Mouse (Mus musculus) hindbrain, embryonic 11.5 days (tissue): Measurements from ENCODE around the gene Map2k5. TPM values are rescaled to one million over a fixed set of nuclear protein-coding genes. Genes with fewer than 3 reads are reported as not detected.

ENCODE experiments used
- ATAC-seq: fragments of 200-750 bp; cut with Nextera tagmentation; 2 replicates; pipeline ENCODE4 v1.8.0; 2017; ENCODE audit warnings: mild to moderate bottlenecking, moderate TSS enrichment, moderate library complexity; ENCODE audit not compliant: low FRiP score
- DNase-seq: peaks from one replicate; pipeline ENCODE4 v3.0.0-alpha.2; 2015; ENCODE audit warnings: low spot score
- H3K27ac ChIP-seq: fragments of 300-500 bp; sonication (generic); 2 replicates; pipeline ENCODE4 v1.5.1; 2014; ENCODE audit warnings: mild to moderate bottlenecking, low read depth, low read length
- H3K27me3 ChIP-seq: fragments of 300-500 bp; sonication (generic); 2 replicates; pipeline ENCODE4 v1.6.1; 2014; ENCODE audit warnings: mild to moderate bottlenecking, low read length, moderate library complexity, mixed read lengths; ENCODE audit not compliant: control insufficient read depth, insufficient read depth
- H3K36me3 ChIP-seq: fragments of 300-500 bp; sonication (generic); 2 replicates; pipeline ENCODE4 v1.6.1; 2014; ENCODE audit warnings: mild to moderate bottlenecking, low read length, moderate library complexity, mixed read lengths; ENCODE audit not compliant: control insufficient read depth, insufficient read depth
- H3K4me1 ChIP-seq: fragments of 300-500 bp; sonication (generic); replicated peaks from 2 replicates; pipeline ENCODE4 v1.6.1; 2014; ENCODE audit warnings: low read length, mixed read lengths; ENCODE audit not compliant: control insufficient read depth, insufficient read depth
- H3K4me2 ChIP-seq: fragments of 300-500 bp; sonication (generic); replicated peaks from 2 replicates; pipeline ENCODE4 v1.6.1; 2014; ENCODE audit warnings: mild to moderate bottlenecking, low read depth, low read length
- H3K4me3 ChIP-seq: fragments of 300-500 bp; sonication (generic); 2 replicates; pipeline ENCODE4 v1.5.1; 2014; ENCODE audit warnings: low read depth, low read length
- H3K9ac ChIP-seq: fragments of 300-500 bp; sonication (generic); 2 replicates; pipeline ENCODE4 v1.6.1; 2014; ENCODE audit warnings: low read depth, low read length
- H3K9me3 ChIP-seq: fragments of 300-500 bp; sonication (generic); 2 replicates; pipeline ENCODE4 v1.6.1; 2016; ENCODE audit warnings: low read length; ENCODE audit not compliant: control insufficient read depth
- WGBS: fragments of 180-500 bp; shearing (Covaris S2); extraction: QIAGEN DNeasy Blood & Tissue Kit; methylation state at CpG from one replicate; pipeline ENCODE4 v1.1.7; 2014; 5-methylcytosine and 5-hydroxymethylcytosine counted together
- polyA plus RNA-seq: library from polyadenylated mRNA; unstranded; fragments of >200 nt; fragmentation: Nextera tagmentation; extraction: Ambion mirVana; gene quantifications from 2 replicates; pipeline ENCODE4 v1.2.1, GENCODE M21; 2014

The Map2k5 gene
- polyA plus RNA-seq, 1 experiment from 2014 or later: 43.0 TPM

DNA sequence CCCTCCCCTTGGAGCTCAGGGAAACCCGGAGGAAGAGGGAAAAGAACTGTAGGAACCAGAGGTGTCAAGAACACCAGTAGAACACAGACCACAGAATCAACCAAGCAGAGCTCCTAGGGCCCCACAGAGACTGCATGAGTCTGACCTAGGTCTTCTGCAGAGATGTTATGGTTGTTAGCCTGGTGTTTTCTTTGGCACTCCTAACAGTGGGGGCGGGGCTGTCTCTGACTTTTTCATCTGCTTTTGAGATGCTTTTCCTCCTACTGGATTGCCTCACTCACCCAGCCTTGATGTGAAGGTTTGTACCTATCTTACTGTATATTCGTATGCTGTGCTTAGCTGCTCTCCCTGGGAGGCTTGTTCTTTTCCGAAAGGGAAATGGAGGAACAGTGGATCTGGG lies 23.5 kb downstream of the Map2k5 start:
- ATAC-seq: no peak
- H3K4me3 ChIP-seq: no peak overlapping the region
- WGBS: 90% methylated on average over 4 of the region's 4 CpGs

DNA sequence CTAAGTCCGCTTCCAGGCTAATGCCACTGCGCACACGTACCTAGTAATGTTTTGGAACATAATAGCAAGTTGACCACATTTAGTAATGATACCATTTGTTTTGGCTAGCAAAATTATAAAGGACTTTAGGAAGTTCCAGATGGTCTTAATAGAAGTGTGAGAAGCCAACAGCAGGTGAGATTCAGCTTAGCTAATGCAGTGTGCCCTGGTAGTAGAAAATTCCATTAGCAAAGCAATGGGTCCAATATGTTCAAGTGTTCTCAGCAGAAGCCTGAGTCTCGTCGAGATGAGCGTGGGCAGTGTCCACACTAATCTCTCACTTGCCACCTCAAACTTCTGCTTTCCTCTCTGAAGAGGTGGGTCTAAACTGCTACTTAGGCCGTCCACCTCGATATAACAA lies 27.7 kb downstream of the Map2k5 start:
- Histone ChIP-seq H3K9ac (no peak overlapping the region), H3K4me3 (no peak overlapping the region), H3K27ac (no peak overlapping the region), H3K36me3 (no peaks in the 10 kb centered on the region), H3K27me3 (no peaks in the 10 kb centered on the region), H3K4me1 (no peaks in the 10 kb centered on the region), H3K4me2 (no peak overlapping the region), H3K9me3 (no peaks in the 10 kb centered on the region)
- WGBS: 93% methylated on average over 8 of the region's 8 CpGs
- no peak for DNase-seq
- ATAC-seq: no peak

More for the DNA sequence above, 23.5 kb downstream of the Map2k5 start:
- H3K27me3 ChIP-seq: no peaks in the 10 kb centered on the region
- no peak overlapping the region for H3K9ac ChIP-seq
- no peaks in the 10 kb centered on the region for H3K9me3 ChIP-seq
- no peak overlapping the region for H3K27ac ChIP-seq
- H3K4me1 ChIP-seq: no peaks in the 10 kb centered on the region
- DNase-seq: no peak
- H3K36me3 ChIP-seq: no peaks in the 10 kb centered on the region
- no peak overlapping the region for H3K4me2 ChIP-seq

DNA sequence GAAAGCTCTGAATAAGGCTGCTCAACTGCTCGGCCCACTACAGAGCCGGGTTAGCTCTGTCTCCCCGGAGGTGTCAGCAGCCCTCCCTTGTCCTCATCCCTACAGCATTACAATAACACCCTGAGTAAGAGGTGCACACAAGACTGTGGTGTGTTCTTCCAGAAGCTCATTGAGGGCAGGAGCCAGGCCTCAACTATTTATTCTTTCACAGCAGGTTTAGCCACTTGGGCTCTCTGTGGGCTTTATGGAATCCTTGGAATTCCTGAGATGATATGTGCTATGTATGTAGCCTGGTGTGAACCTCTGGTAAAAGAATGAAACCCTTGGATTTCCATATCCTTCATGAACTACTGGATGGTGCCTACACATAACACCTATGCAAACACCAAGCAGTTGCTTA lies 28.5 kb downstream of the Map2k5 start:
- no peak for DNase-seq
- H3K4me3 ChIP-seq: no peak overlapping the region
- 89% methylated on average over 3 of the region's 3 CpGs for WGBS

DNA sequence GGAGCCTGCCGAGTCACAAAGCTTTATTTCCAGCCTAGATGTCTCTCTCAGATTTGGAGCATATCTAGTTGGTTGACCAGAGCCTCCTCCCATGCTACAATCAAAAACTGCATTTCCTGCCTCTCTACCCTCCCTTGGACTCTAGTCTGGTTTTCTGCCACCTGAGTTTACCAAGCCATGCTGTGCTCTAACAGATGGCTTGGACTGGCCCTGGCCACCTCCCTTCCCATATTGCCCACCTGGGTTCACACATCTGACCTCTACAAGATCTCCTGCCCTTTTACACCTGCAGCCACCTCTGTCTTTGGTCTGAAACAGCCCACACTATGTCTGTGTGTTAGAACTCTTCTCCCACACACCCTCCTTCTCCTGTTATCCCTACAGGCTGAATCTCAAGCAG lies 29.6 kb downstream of the Map2k5 start:
- ATAC-seq (no peak), DNase-seq (no peak)
- no peaks in the 10 kb centered on the region for H3K36me3 ChIP-seq
- H3K27ac ChIP-seq: no peak overlapping the region
- no peak overlapping the region for H3K4me3 ChIP-seq
- no peak overlapping the region for H3K4me2 ChIP-seq
- no peaks in the 10 kb centered on the region for H3K9me3 ChIP-seq
- H3K4me1 ChIP-seq: no peaks in the 10 kb centered on the region
- H3K27me3 ChIP-seq: no peaks in the 10 kb centered on the region
- H3K9ac ChIP-seq: no peak overlapping the region
- WGBS: 73% methylated on average over 1 of the region's 1 CpGs

More for the DNA sequence above, 28.5 kb downstream of the Map2k5 start:
- Histone ChIP-seq H3K4me1 (no peaks in the 10 kb centered on the region), H3K9ac (no peak overlapping the region), H3K36me3 (no peaks in the 10 kb centered on the region), H3K4me2 (no peak overlapping the region), H3K9me3 (no peaks in the 10 kb centered on the region), H3K27ac (no peak overlapping the region), H3K27me3 (no peaks in the 10 kb centered on the region)
- ATAC-seq: no peak

DNA sequence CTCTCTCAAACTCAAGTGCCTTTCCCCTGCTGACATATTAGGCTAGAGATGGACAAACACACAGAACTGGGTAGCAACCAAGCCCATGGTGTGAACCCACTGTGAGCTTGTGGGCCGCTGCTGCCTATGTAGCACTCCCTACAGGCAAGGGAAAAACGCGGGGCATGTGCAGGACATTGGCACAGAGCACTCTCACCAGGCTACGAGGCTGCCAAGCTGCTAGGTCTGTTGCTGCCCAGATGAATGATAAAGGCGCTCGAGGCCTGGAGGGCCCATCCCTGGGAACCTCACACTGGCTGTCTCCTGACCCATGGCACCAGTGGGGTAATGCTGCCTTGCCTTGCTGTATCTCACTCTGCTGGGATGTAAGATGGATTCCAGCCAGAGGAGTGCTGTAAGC lies 31.7 kb downstream of the Map2k5 start:
- H3K4me2 ChIP-seq: no peak overlapping the region
- H3K9ac ChIP-seq: no peak overlapping the region
- no peak for ATAC-seq
- DNase-seq: no peak
- no peak overlapping the region for H3K4me3 ChIP-seq
- no peaks in the 10 kb centered on the region for H3K36me3 ChIP-seq
- H3K27ac ChIP-seq: no peak overlapping the region
- 85% methylated on average over 6 of the region's 6 CpGs for WGBS
- H3K9me3 ChIP-seq: no peaks in the 10 kb centered on the region
- no peaks in the 10 kb centered on the region for H3K4me1 ChIP-seq
- H3K27me3 ChIP-seq: no peaks in the 10 kb centered on the region

DNA sequence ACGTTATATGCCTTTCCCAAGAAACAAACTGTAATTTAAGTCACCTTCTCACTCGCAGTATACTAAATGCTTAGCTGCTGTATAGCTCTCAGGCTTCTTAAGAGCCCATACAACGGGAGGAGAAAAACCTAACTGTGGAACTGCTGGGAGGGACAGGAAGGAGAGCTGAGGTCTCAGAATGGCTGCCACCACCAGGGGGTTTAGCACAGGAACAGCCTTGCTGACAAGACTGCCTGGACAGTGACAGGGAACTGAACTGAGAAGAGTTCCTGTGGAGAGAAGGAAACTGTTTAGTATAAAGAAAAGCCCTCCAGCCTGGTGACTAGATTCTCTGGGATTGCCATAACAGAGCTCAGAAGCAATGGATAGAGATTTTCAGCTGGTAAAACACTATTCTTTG lies 35.9 kb downstream of the Map2k5 start:
- H3K27ac ChIP-seq: no peak overlapping the region
- DNase-seq: no peak
- 75% methylated on average over 3 of the region's 3 CpGs for WGBS
- no peak for ATAC-seq
- no peaks in the 10 kb centered on the region; the same call in 1 of the 2 replicates for H3K4me1 ChIP-seq
- H3K36me3 ChIP-seq: no peaks in the 10 kb centered on the region
- no peaks in the 10 kb centered on the region for H3K27me3 ChIP-seq
- no peaks in the 10 kb centered on the region for H3K9me3 ChIP-seq
- no peak overlapping the region for H3K4me2 ChIP-seq
- no peak overlapping the region for H3K4me3 ChIP-seq
- no peak overlapping the region for H3K9ac ChIP-seq

DNA sequence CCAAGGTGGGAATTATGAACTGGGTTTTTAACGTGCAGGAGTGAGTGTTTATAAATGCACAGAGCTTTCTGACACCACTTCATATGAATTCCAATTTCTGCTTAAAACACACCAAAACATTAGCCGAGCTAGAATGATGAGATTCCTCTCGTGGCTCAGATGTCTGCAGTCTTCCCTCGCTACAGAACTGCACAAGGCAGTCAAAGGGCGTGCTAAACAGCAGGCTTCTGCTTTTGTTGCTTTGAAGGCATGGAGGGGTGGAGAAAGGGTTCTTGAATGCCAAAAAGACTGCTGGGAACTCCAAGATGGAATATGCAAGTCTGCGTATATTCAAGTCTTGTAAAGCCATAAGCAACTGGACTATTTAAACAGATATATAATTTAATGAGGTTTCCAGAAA lies 38.4 kb downstream of the Map2k5 start:
- H3K4me2 ChIP-seq: no peak overlapping the region
- 33% methylated on average over 6 of the region's 6 CpGs for WGBS
- H3K4me3 ChIP-seq: no peak overlapping the region
- H3K27me3 ChIP-seq: no peaks in the 10 kb centered on the region
- H3K4me1 ChIP-seq: no peaks in the 10 kb centered on the region; the same call in 1 of the 2 replicates
- H3K27ac ChIP-seq: 0 out of 2 replicates have a peak overlapping the region, but pooled peaks have one; percentile 63
- ATAC-seq (no peak), DNase-seq (no peak)
- no peak overlapping the region for H3K9ac ChIP-seq
- H3K9me3 ChIP-seq: no peaks in the 10 kb centered on the region
- H3K36me3 ChIP-seq: 0 out of 2 replicates have a peak, but pooled peaks cover 3% of the 10 kb centered on the region

DNA sequence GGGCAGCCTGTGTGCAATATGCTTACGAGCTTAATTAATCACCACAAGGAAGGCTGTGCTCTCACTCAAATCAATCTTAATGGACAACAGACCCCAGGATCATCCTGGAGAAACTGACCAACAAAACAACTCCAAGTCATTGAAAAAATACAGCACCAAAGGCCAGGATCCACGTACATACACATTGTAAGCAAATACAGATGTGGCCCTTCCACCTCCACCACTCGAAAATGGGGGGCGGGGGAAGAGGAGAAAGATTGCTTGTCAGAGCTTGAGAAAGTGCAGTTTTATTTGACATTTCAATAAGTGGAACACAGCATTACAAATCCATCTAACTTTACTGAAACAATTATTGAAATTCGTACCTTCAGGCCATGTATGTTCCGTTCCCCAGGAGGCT lies 39.0 kb downstream of the Map2k5 start:
- DNase-seq: no peak
- H3K9me3 ChIP-seq: no peaks in the 10 kb centered on the region
- no peak overlapping the region for H3K9ac ChIP-seq
- no peak overlapping the region for H3K4me2 ChIP-seq
- no peak for ATAC-seq
- WGBS: 70% methylated on average over 6 of the region's 6 CpGs
- H3K27me3 ChIP-seq: no peaks in the 10 kb centered on the region
- 0 out of 2 replicates have a peak, but pooled peaks cover 3% of the 10 kb centered on the region for H3K36me3 ChIP-seq
- H3K27ac ChIP-seq: no peak overlapping the region
- no peaks in the 10 kb centered on the region; the same call in 1 of the 2 replicates for H3K4me1 ChIP-seq
- no peak overlapping the region for H3K4me3 ChIP-seq

DNA sequence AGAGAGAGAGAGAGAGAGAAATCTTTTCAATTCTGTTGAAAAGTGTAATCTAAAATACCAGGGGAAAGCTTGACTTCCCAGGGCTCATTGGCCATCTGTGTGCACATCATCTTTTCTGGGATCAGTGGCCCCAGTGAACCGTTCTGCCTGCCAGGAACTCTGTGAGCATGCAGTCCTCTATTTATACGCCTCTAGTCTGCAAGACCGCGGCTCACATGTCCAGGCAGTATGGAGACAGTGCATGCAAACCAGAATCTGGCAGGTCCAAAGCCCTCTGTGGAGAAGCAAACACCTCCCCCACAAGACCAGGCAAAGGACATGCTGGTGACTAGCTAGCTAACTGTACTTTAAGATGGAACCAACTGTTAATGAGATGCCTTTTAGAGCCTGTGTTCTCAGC lies 41.9 kb downstream of the Map2k5 start:
- no peak for DNase-seq
- Histone ChIP-seq H3K4me1 (no peaks in the 10 kb centered on the region; the same call in 1 of the 2 replicates), H3K36me3 (0 out of 2 replicates have a peak, but pooled peaks cover 3% of the 10 kb centered on the region), H3K27me3 (no peaks in the 10 kb centered on the region), H3K27ac (no peak overlapping the region), H3K4me2 (no peak overlapping the region), H3K9me3 (no peaks in the 10 kb centered on the region), H3K4me3 (no peak overlapping the region), H3K9ac (no peak overlapping the region)
- 94% methylated on average over 4 of the region's 4 CpGs for WGBS
- no peak for ATAC-seq
